Mouse (Mus musculus): ENCODE data around the gene Sipa1l2.
"Not testable (repeated sequence)": the region's sequence is repeated elsewhere in the genome, so short reads cannot be mapped to it uniquely, and the experiment has no call there.

The Sipa1l2 gene

DNA sequence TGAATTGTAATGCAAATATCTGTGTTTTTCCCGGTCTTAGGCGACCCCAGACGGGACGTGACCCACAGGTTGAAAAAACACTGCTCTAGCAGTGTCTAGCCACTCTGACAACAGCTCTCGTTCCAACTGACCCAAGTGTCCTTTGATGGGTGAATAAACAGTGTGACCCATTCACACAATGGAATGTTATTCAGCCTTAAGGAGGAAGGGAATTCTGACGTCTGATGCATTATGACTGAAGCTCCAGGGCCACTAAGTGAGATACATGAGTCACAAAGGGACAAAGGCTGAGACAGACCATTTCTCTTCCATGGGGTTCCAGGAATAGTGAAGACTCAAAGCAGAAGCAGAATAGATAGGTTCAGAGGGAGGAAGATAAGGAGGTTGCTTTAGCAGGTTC lies 47.5 kb downstream of the Sipa1l2 start:
- in situ Hi-C loops (cut with MboI; ENCODE audit: low pct_unique_long_range_greater_than_20kb in 1 of 2, low sequenced_read_pairs in 2 of 2, unreplicated experiment in 1 of 2): no loop called here

DNA sequence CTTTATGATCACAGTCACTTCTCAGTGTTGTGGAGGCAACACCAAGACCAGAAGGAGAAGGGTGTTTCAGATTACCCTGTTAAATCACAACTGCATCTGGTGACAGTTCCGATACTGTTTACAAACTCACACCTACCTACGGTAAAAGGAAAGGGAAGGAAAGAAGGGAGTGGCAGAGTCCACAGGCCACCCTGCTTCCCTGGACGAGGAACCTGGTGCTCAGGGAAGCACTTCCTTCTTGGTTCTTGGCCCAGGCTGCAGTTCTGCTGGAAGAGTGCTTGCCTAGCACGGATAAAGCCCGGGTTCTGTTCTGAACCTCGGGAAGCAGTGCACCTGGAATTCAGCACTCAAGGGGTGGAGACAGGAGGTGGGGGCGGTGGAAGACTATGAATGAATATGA lies 48.5 kb downstream of the Sipa1l2 start:
- in situ Hi-C loops (cut with MboI; ENCODE audit: low pct_unique_long_range_greater_than_20kb in 1 of 2, low sequenced_read_pairs in 2 of 2, unreplicated experiment in 1 of 2): no loop called here

DNA sequence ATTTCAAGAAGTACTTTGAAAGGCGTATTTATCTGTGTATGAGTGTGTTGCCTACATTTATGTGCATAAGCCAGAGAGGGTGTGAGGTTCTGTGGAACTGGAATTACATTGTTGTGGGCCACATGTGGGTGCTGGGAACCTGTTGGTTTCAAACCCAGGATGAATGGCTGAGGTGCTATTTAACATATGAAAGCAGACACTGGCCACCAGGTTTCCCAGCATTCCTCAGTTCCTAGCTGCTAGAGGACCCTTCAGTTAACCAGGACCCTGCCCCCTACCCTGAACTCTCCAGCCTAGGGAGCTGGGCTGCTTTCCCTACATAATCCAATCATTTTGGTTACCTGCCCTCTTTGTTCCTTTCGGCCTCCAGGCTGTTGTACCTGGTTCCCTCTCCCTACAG lies 49.3 kb downstream of the Sipa1l2 start:
- in situ Hi-C loops (cut with MboI; ENCODE audit: low pct_unique_long_range_greater_than_20kb in 1 of 2, low sequenced_read_pairs in 2 of 2, unreplicated experiment in 1 of 2): not testable (repeated sequence)

DNA sequence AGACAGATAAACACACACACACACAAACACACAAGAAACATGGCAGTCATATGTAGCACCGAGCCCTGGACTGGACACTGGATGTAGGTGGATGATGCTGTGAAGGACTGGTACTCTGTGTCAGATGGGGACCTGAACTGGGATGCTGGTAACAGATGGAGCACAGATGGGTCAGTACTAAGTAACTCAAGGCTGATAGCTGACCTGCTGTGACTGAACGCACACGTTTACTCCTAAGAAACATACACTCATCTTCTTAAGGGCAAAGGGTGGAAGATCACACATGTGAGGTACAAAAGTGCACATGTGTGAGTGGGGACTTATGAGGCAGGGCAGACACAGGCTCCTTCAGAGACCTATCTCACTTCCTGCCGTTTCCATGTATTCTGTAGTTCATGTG lies 50.7 kb downstream of the Sipa1l2 start:
- in situ Hi-C loops (cut with MboI; ENCODE audit: low pct_unique_long_range_greater_than_20kb in 1 of 2, low sequenced_read_pairs in 2 of 2, unreplicated experiment in 1 of 2): no loop called here

DNA sequence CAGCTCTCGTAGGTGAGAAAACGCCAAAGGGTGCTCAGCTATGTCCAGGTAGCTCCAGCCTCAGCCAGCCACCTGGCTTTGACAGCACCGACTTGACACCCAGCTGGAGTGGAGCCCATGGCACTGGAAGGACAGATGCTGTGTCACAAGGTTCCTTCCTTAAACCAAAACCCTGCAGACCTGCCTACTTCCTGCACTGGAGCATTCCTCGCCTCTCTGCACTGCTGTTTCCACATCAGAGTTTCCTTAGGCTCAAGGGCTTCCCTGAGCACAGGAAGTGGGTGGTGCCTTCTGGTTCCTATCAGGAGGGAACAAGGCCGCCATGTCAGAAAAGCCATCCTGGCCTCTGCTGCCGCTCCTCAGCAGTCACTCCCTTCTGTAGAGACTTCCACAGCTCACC lies 51.3 kb downstream of the Sipa1l2 start:
- in situ Hi-C loops (cut with MboI; ENCODE audit: low pct_unique_long_range_greater_than_20kb in 1 of 2, low sequenced_read_pairs in 2 of 2, unreplicated experiment in 1 of 2): no loop called here

DNA sequence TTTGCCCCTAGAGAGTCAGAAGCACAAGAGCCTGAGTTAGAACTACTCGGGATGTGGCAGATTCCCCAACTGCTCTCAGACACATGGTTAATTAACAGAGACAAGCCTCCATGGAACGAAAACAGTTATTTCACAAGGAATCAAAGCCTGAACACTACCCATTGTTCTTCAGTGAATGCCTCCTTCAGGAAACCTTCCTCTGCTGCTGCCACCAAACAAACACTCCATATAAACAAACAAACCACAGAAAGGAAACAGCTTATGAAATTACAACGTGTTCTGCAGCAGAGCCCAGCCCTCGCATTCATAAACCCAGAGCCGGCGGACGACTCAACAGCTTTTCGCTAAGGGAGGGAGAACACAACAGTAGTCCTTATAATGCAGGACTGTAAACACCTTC lies 52.2 kb downstream of the Sipa1l2 start:
- in situ Hi-C loops (cut with MboI; ENCODE audit: low pct_unique_long_range_greater_than_20kb in 1 of 2, low sequenced_read_pairs in 2 of 2, unreplicated experiment in 1 of 2): no loop called here

DNA sequence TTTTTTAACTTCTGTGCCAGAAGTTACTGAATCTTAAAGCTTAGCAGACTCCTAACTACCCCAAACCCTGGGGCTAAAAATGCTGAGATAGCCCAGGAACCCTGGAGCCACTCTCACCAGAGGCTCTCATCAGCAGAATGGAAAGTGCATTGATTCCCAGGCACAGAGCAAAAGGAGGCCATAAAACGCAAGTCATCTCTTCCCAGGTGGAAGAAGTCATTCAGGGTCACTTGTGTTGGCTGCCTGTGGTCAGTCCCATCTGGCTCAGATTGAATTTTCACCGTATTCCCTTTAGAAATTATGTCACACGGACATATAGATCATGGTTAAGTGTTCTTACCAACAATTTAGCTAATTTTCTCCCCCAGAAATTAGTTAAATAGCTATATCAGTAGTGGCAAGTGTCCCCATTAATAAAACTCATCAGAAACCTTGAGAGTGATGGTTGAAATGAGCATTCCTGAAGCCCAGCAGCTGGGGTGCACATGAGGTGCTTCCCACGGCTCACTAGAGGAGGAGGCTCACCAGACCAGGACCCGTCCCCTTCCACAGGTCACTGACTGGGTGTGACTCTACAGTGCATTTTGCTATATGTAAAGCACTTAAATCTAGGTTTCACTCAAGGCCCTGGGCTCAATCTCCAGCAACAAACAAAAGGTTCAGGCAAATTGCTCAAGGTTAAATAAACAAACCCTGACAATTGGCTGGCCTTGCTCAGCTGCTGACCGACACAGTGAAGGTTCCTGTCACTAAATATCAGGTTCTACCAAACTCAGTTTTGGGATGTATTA lies 53.3 kb downstream of the Sipa1l2 start:
- in situ Hi-C loops (cut with MboI; ENCODE audit: low pct_unique_long_range_greater_than_20kb in 1 of 2, low sequenced_read_pairs in 2 of 2, unreplicated experiment in 1 of 2): no loop called here

DNA sequence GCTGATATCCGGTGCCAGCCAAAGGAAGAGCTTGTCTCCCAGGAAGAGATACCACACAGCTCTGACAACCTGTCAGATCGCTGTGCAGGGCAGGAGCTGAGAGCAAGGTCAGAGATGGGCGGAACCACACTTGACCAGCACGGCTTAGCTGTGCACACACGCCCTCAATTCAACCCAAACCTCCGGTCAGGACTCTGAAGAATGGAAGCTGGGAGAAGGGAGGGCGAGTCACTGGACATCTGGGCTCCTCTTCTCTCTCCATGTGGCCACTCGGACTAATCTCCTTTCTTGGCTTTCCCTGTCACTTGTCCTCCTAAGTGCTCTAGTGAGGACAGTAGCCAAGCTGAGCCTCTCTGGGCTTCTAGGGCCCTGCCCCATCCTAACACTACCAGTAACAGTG lies 53.9 kb downstream of the Sipa1l2 start:
- in situ Hi-C loops (cut with MboI; ENCODE audit: low pct_unique_long_range_greater_than_20kb in 1 of 2, low sequenced_read_pairs in 2 of 2, unreplicated experiment in 1 of 2): no loop called here

DNA sequence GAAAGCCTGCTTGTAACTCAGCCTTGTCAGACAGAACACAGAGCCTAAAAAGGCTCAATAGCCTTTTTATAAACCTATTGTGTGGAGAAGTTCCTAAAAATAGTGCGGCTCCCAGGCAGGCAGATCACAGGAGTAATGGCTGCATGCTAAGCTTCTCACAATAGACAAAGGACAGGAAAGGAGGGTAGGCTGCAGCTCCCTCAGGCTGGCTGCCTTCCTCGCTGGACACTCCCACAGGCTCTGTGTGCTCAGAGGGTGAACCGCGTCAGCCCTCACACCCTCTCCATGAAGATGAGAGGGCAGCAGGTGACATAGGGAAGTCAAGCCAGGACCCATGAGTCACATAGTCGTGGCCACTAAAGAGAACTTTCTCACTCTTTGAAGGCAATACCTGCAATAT lies 55.7 kb downstream of the Sipa1l2 start:
- in situ Hi-C loops (cut with MboI; ENCODE audit: low pct_unique_long_range_greater_than_20kb in 1 of 2, low sequenced_read_pairs in 2 of 2, unreplicated experiment in 1 of 2): no loop called here

DNA sequence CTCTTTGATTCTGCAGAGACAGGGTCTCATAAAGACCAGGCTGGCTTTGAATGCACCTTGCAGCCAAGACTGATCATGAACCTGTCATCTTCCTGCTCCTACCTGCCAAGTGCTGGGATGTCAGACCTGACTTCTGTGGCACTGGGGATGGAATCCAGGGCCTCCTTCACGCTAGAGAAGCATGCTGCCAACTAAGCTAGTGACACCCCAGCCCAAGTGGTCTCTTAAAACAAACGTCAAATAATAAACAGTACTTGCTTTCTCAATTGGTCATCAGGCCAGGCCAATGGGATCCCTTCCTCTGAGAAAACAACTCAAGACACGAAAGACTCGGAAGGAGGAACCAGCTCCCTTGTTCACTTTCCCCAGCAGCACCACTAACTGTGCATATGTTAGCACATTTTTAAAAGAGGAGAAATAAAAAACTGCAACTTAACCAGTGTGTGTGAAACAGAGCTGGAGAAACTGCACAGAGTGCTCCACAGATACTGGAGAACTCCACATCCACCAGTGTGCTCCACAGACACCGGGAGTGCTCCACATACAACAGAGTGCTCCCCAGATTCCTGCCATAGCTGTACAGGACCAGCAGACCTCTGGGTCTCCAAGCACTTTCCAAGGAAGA lies 56.3 kb downstream of the Sipa1l2 start:
- in situ Hi-C loops (cut with MboI; ENCODE audit: low pct_unique_long_range_greater_than_20kb in 1 of 2, low sequenced_read_pairs in 2 of 2, unreplicated experiment in 1 of 2): no loop called here

DNA sequence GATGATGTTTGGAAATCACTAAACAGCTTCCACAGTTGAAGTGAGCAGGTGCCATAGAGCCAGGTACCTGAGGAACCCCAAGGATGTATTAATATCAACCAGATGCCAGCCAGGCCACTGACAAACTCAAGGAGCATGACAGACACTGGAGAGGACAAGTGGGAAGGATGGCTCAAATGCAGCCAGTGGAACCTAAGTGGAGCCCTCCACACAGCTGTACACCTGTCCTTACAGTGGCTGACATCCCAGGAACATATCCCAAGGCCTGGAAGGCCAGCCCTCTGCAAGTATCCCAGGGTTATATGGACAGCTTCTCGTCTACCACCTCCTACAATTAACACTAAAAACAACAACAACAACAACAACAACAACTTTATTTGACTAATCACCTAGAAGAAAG lies 57.0 kb downstream of the Sipa1l2 start:
- in situ Hi-C loops (cut with MboI; ENCODE audit: low pct_unique_long_range_greater_than_20kb in 1 of 2, low sequenced_read_pairs in 2 of 2, unreplicated experiment in 1 of 2): no loop called here

DNA sequence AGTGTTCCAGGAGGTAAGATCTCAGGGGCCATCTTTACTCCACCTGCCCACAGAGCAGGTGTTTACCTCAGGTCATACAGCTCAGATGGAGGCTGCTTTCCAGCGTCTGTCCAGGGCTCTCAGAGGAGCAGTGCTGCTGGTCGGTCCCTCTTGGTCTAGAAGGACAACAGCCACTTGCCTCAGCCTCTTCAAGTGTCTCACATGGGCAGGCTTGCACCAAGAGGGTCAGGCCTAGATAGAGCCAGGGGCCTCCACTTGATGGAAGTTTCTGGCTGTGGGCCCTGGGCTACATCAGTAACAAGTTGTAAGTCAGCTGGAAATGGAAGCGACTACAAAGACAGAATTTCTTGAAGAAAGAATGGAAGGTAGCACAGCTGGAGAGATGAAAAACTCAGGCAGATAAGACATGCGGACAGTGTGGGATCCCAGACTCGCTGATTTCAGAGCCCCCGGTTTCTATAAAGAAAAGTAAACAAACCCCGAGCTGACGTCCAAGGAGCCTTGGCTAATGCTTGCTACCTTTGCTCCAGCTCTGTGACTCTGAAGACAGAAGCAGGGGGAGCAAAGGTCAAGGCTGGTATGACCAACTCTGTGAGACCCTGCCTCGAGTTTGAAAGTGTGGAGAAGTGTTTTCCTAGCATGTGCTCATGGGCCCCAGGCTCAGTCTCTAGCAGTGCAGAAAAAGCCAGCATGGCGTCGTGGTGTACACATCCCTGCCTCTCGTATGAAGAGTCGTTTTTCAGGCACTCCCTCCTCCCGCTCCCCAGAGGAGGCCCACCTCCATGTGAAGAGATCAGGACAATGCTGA lies 58.5 kb downstream of the Sipa1l2 start:
- in situ Hi-C loops (cut with MboI; ENCODE audit: low pct_unique_long_range_greater_than_20kb in 1 of 2, low sequenced_read_pairs in 2 of 2, unreplicated experiment in 1 of 2): no loop called here

DNA sequence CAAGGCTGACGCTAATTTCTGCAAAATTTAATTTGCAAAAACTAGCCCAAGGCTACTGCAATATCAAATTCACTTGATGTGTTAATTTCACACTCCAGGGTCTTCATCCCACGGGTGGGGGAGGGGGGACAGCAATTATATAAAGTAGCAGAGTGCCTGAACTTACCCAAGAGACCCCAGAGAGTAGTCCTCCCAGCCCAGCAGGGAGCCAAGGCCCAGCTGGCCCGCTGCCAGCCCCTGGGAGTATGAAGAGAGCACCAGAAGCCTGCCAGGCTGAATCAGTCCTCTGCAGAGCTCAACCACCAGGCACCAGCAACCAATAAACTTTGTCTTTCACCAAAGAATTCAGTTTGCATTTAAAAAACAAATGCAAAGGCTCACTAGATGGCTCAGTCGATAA lies 59.8 kb downstream of the Sipa1l2 start:
- in situ Hi-C loops (cut with MboI; ENCODE audit: low pct_unique_long_range_greater_than_20kb in 1 of 2, low sequenced_read_pairs in 2 of 2, unreplicated experiment in 1 of 2): no loop called here

DNA sequence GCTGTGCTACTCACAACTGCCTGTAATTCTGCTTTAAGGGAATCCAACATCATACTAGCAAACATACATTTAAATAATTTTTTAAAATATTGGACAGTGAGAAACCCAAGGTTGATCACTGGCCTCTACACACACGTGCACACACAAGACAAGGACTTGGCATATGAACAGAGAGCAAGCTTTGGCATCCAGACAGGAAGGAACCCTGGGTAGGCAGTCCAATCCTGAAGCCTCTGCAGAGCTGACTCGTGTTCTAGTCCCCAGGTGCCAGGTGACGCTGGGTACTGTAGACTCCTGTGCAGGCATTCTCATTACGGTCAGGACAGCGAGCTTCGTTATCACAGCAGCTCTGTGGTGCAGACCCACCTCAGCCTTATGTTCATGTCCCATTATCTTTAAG lies 60.4 kb downstream of the Sipa1l2 start:
- in situ Hi-C loops (cut with MboI; ENCODE audit: low pct_unique_long_range_greater_than_20kb in 1 of 2, low sequenced_read_pairs in 2 of 2, unreplicated experiment in 1 of 2): no loop called here

DNA sequence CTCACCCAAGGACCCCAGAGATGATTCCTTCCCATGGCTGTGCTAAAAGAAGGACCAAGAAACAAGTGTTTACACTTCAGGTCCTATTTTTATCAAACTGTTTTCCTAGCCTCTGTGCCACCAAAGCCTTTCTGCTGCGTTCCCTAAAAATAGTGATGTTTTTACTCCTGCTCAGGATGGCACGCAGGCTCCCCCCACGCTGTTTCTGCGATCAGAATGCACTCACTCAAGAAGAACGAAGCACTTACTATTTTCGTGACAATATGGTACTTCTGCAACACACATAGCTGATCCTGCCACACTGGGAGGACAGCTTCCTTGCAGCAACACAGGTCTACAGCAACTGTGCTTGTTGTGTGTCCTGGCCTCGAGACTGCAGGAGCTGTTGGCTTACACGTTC lies 62.3 kb downstream of the Sipa1l2 start:
- in situ Hi-C loops (cut with MboI; ENCODE audit: low pct_unique_long_range_greater_than_20kb in 1 of 2, low sequenced_read_pairs in 2 of 2, unreplicated experiment in 1 of 2): no loop called here

DNA sequence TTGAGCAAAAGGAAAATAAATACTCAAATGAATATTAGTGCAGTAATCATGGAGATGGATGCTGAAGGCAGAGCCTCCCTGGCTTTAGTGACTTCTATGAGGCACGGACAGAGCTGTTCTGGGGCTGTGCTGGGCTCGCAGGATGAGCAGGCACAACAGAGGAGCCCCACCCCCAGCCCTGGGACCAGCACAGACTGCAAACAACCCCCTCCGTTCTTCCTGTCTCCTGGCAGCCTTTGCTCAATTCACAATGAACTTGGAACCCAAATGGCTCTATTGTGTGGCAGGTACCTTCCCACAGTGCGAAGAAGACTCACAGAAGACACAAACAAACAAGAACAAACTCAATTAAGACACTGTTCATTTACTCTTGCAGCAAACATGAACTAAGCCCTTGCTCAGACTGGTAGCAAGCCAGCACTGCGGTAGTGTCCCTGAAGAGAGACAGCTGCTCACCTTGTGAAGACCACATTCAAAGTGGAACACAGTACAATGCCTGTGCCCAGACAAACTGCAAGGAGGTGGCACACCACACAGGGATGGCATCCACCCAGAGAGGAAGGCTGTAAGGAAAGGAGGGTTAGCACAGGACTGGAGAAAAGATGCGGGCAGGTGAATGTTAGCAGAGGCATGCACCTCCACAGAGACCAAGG lies 64.9 kb downstream of the Sipa1l2 start:
- in situ Hi-C loops (cut with MboI; ENCODE audit: low pct_unique_long_range_greater_than_20kb in 1 of 2, low sequenced_read_pairs in 2 of 2, unreplicated experiment in 1 of 2): no loop called here

DNA sequence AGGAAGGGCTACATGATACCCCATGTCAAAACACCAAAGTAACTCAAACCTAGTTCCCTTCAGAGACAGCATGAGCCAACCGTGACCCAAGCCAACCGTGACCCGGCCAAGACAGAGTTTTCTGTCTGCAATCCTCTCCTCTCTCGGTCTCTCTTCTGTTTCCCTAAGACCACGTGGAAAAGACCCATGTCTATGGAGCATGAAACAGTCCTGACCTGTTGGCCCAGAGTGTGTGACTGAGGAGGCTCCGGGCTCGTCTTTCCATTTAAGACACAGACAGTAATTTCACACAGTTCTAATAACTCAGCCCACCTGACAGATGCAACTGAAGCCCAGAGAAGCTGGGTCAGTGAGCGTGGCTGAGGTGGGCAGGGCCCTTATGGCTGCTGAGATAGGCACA lies 65.8 kb downstream of the Sipa1l2 start:
- in situ Hi-C loops (cut with MboI; ENCODE audit: low pct_unique_long_range_greater_than_20kb in 1 of 2, low sequenced_read_pairs in 2 of 2, unreplicated experiment in 1 of 2): no loop called here

DNA sequence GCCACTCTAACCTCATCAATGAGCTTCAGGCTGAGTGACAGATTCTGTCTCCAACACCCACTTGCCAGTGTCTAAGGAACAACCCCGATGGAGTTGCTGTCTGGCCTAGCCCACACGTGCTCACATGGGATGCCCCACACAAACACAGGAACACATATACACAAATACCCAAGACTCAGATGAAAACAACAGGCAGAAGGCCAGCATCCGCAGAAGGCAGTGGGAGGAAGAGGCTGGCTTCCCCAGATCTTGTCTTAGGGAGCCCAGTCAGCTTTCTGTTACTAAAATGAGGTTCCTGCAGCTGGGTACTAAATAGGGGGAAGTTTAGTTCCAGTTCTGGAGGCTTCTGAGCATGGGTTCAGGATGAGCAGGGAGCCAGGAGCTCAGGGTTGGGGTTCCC lies 66.8 kb downstream of the Sipa1l2 start:
- in situ Hi-C loops (cut with MboI; ENCODE audit: low pct_unique_long_range_greater_than_20kb in 1 of 2, low sequenced_read_pairs in 2 of 2, unreplicated experiment in 1 of 2): no loop called here

DNA sequence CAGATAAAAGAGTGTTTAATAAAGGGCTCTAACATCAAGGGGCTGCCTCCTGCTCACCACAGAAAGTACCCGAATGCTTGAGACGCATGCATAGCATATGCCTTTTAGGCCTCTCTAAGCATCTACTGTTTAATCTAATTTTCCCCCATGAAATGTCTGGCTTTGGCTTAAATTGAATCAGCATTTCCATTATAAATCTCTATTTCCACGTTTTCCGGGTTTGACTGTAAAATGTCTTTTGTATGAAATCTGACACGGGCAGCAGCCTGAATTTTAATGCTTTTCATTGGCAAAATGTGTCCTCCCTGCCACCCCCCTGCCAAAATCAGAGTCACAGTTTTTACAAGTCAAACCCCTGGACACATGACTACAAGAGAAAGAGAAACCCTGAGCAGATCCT lies 69.6 kb downstream of the Sipa1l2 start:
- in situ Hi-C loops (cut with MboI; ENCODE audit: low pct_unique_long_range_greater_than_20kb in 1 of 2, low sequenced_read_pairs in 2 of 2, unreplicated experiment in 1 of 2): no loop called here

Data from mouse embryonic stem cell (cell line).